Mouse (Mus musculus) right cerebral cortex, postnatal 25 days (tissue): ENCODE results near the gene Tmem102.

Experiments used
- DNase-seq: peaks from one replicate; pipeline ENCODE4 v3.0.0; 2022

Tmem102 gene

DNA sequence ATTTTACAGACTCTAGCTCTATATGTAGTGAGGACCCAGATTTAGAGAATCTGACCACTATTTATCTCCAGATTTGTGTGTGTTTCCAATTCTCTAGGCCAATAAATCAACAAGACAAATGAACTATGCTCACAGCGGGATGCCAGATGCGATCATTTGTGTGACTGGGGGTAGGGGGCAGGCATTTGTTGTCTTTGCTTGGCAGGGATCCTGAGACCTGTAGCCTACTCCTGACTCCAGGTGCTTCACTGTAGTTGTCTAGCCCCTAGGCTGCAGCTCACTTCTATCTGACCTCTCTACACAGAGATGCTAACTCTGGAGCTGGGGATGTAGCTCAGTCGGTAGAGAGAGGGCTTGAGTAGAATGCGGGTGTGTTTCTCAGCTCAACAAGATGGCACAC, 23.6 kb downstream of the Tmem102 start:
- peak; percentile 3 for DNase-seq

DNA sequence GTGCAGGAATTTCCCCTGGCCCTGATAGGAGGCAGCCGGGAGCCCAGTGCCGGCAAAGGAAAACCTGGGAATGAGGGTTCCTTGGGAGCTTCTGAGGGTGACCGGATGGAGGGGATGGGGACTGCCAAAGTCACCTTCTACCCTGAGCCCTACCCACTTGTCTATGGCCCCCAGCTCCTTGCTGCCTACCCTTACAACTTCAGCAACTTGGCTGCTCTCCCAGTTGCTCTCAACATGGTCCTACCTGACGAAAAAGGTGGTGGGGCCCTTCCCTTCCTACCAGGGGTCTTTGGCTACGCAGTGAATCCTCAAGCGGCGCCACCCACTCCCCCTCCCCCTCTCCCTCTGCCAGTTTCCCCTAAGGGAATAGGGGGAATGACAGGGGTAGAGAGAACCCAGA, 26.4 kb downstream of the Tmem102 start:
- DNase-seq, result no peak

DNA sequence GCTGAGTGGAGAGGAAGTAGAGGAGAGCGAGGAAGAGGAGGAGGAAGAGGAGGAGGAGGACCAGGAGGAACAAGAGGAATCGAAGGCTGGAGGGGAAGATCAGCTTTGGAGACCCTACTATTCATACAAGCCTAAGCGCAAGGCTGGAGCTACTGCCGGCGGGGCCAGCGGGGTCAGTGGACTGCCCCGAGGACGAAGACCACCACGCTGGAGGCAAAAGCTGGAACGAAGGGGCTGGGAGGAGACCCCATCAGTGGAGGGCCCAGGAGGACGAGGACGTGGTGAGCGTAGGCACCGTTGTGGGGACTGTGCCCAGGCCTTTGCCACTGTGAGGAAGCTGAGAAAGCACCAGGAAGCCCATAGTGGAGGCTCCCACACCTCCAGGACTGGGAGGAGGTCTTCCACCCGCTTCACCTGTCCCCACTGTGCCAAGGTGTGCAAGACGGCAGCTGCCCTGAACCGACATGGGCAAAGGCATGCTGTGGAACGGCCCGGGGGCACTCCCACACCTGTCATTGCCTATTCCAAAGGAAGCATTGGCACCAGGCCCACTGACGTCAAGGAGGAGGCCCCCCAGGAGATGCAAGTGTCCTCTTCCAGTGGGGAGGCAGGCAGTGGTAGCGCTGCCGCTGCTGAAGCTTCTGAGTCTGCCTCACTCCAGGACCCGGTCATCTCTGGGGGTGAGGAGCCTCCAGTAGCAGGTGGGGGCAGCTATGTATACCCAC, 27.0 kb downstream of the Tmem102 start:
- DNase-seq, result no peak

DNA sequence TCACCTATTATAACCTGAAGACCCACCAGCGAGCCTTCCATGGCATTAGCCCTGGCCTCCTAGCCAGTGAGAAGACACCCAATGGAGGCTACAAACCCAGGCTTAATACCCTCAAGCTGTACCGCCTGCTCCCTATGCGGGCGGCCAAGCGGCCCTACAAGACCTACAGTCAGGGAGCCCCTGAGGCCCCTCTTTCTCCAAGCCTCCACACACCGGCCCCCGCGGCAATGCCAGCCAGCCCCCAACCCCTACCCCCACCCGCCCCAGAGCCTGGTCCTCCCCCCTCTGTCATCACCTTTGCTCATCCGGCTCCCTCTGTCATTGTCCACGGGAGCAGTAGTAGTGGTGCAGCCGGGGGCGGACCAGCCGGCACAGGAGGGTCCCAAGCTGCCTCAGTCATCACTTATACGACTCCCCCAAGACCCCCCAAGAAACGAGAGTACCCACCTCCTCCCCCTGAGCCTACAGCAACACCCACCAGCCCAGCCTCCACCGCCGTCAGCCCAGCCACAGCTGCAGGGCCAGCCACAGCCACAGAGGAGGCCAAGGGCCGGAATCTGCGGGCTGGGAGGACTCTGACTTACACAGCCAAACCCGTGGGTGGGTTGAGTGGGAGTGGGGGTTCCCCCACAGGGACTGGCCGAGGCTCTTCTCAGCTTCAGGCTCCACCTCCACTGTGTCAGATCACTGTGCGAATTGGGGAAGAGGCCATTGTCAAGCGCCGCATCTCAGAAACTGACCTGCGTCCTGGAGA, 27.7 kb downstream of the Tmem102 start:
- no peak for DNase-seq

DNA sequence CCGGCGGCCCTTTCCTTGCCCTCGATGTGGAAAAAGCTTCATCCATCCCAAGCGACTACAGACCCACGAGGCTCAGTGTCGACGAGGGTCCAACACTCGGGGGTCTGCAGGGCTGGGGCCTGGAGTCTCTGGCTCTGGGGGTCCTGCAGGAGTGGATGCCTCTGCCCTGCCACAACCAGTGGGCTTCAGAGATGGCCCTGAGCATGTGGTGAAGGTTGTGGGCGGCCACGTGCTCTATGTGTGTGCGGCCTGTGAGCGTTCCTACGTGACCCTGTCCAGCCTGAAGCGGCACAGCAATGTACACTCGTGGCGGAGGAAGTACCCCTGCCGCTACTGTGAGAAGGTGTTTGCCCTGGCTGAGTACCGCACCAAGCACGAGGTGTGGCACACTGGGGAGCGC, 28.9 kb downstream of the Tmem102 start:
- DNase-seq, result no peak

DNA sequence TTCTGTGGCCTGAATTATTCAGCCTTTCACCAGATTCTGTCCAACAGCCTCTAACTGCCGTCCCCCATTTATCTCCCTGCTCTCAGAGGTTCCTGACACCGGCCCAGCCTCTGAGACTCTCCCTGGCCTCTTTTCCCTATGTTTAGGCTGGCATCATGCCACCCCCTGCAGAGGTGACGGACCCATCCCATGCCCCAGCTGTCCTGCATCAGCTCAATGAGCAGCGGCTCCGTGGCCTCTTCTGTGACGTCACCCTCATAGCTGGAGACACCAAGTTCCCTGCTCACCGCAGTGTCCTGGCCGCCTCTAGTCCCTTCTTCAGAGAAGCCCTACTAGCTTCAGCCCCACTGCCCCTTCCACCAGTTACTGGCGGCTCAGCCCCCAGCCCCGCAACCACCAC, 29.7 kb downstream of the Tmem102 start:
- no peak for DNase-seq

DNA sequence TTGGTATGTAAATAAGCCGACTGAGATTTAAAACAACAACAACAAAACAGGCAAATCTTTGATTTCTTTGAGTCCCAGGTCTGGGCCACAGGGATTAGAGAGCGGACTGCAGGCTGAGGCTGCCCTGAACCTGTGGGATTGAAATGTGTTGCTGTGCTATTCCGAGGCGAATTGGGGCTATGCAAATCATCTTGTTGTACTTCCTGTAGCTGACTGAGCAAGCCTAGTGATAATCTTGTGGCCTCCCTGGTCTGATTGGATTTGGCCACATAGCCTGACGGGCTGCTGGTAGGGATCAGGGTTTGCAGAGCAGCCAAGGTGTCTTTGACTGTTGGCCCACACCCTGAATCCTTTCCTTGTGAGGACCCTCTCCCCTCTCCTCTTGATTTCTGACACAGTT, 30.5 kb downstream of the Tmem102 start:
- DNase-seq, result no peak

DNA sequence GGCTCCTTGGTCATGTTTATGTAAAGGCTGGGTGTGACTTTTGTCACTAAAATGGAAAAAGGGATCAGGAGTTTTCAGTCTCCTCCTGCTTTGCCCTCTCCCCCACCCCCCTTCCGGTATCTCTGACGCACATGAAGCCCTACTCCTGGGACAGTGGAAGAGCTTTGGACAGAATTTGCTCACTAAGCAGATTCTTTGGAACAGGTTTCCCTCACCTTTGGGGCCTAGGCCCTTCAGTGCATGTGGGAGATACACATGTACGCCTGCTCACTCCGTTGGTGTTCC, 37.9 kb downstream of the Tmem102 start:
- DNase-seq, result no peak

DNA sequence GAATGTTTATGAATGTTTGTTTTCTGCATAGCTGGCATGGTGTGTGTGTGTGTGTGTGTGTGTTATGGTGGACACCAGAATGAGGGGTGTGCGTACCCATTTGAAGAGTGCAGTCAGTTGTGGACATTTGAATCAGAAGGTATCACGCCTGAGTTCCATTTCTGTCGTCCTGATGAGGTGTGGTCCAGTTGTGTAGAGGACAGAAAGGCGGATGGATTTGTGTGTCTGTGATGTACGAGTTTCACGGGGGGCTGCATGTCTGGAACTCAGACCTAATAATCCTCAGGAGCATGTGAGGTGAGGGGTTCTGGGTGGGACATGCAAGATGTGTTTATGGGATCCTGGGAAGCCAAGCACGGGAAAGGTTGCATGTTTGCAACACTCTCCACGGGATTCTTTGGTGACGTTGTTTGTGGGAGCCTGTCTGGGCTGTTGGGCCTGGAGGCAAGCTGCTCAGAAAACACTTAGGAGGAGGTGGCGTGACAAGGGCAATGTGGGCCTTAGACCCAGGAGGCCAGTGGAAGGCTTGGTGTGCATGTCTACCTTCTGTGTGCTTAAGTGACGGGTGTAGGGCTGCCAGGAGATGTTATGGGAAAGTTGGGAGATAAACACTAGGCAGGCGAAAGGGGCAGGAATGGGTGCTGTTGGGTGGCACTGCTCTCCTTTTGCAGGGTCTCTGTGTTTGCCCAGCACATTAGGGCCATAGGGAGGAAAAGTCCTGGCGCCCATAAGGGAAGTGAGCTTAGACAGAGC, 38.4 kb downstream of the Tmem102 start:
- DNase-seq, result no peak

DNA sequence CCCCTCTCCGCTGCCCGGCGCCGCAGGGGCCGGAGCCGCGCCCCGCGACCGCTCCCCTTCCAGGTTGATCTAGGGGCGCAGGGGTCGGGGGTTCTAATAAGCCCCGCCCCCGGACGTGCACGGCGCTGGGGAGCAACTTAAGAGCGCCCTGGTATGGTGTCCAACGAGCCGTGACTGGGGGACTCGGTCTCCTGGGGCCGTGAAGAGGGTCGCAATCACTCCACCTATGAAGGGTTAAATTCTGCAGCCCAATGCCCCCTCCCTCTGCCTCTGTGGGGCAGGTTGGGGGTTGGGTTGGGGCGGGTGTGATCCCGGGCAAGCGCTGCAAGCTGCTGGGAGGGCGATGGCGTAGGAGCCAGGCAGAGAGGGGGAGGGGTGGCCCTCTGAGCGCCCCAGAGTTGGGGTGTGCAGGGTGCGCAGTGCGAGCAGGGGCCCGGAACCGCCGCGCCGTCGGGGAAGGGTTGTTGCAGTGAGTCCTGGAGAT, 39.3 kb downstream of the Tmem102 start:
- DNase-seq, result peak; percentile 72

DNA sequence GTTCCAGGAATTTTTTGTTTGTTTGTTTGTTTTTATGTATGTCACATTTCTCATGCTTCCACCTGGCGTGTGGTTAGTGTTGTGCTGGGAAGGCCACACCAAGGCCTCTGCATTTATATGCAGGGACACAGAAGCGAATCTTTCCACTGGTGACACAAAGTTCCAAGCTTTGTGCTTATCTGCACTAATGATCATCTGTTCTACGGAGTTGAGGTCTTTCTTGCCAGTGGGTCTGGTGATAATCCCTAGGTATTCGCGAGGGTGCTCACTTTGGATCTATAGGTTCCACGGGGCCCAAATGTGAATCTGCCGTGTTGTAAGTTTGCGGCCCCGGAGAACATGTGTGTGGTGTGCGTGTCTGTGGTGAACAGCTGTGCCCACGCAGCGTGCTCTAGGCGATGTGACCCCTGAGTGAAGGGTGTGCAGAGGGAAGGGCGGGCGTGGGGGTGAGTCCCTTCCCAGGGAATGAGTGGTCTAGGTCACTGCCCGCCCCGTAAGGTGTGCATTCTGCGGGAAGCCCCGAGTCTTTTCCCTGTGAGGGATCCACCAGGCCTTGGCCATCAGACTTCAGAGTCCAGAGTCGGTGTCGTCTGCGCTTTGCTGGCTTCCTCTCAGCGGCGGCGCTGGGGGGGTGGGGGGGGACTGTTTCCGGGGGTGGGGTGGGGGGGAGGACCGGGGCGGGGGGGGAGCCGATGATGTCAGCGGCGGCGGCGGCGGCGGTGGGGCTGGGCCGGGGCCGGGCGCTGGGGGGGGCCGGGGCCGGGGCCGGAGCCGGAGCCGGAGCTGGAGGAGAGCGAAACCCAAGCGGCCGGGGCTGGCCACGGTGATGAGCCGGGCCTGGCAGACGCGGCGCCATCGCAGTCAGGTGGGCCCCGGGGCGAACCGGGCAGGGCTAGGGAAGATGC, 40.0 kb downstream of the Tmem102 start, which contains the start of gene Zbtb4:
Zbtb4 (plus strand) TSS at position 692 of the 905 bp plus-strand sequence.
- no peak for DNase-seq

DNA sequence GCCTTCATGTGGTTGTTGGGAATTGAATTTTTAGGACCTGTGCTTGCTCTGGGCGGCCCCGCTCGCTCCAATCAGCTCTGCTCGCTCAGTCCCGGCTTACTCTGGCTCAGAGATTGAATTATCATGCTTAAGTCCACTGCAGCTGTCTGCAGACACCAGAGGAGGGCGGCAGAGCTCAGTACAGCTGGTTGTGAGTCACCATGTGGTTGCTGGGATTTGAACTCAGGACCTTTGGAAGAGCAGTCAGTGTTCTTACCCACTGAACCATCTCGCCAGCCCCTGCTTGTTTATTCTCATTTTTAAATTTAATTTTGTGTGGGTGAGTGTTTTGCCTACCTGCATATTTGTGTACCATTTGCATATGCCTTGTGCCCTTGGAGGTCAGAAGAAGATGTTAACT, 41.9 kb downstream of the Tmem102 start:
- DNase-seq, result no peak

DNA sequence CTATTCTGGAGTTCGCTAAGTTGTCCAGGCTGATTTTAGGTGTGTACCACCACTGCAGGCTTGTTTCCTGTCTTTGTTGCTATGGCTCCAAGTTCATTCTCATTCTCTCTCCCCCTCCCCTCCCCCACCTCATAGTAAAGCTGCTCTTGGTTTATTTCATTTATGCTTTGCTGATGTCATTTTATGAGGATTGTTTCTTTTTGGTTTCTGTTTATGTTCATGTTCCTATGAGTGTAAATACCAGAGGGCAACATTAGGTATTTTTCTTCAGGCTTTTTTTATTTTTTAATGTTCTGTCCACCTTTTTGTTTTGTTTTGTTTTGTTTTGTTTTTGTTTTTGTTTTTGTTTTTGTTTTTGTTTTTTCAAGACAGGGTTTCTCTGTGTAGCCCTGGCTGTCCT, 43.6 kb downstream of the Tmem102 start, which contains the start of gene Slc35g3:
Slc35g3 (minus strand) TSS at position 101 of the 400 bp plus-strand sequence.
- DNase-seq, result no peak

DNA sequence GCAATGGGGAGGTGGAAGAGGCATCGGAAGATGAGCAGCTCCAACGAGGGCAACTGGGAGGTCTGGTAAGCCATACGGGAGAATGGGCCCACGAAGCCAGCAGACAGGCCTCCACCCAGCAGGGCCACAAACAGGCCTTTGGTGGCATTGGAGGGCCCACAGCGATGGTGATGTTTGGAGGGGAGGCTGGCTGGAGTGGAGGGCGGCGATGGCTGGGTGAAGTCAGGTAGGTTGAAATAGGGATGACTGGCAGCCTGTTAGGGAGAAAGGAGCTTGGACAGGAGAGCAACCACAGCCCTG, 44.6 kb downstream of the Tmem102 start:
- DNase-seq, result no peak

DNA sequence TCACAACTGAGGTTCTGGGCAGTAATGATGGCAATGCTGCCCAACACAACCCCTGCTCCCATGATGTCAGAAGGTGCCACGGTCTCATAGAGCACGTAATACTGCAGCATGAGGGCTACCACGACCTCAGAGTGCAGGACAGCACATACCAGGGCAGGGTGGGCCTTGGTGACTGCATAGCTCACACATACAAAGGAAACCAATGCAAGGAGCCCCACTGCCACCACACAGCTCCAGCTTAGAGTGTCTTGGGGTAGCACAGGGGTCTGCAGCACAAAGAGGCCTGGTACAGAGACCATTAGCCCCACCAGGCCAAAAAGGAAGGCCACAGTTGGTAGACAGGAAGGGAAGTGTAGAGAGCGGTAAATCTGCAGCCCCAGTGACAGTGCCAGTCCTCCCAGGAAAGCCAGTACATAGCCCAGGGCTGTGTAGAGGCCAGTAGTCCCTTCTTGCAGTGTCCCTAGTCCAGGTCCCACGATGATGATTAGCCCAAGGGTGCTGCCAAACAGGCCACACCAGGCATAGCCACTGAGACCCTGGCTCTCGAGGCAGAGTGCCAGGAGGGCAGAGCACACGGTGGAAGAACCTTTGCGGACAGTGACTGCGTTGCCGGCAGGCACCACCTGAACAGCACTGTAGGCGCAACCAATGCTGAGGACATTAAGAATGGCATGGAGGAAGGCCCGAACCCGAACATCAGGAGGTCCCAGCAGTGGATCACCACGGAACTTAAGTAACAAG, 45.1 kb downstream of the Tmem102 start:
- DNase-seq, result no peak

DNA sequence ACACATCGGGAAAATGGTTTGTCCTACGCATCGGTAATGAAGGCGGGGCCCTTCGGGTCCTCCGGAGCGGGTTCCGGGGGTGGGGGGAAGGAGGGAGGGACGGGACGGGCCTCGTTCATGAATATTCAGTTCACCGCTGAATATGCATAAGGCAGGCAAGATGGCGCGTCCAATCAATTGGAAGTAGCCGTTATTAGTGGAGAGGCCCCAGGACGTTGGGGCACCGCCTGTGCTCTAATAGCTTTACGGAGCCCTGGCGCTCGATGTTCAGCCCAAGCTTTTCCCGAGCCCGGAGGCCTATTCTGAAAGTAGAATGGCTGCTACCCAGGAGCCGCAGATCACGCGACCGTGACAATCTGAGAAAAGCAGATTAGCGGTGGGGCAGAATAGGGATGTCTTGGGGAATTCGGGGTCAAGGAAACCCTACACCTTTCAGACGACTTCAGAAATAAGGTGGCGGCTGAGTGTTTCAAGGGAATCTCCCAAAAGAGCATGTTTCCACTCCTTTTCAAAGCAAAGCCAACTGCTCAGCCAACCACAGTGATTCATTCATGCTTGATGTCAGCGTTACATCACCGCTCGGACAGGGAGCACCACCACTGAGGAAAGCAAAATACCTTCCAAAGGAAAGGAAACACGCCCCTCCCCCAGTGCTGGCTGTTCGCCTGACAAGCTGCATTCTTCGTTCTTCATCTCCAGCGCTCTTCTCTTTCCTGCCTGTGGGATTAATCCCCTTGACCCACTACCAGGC, 46.3 kb downstream of the Tmem102 start:
- peak; percentile 81 for DNase-seq

DNA sequence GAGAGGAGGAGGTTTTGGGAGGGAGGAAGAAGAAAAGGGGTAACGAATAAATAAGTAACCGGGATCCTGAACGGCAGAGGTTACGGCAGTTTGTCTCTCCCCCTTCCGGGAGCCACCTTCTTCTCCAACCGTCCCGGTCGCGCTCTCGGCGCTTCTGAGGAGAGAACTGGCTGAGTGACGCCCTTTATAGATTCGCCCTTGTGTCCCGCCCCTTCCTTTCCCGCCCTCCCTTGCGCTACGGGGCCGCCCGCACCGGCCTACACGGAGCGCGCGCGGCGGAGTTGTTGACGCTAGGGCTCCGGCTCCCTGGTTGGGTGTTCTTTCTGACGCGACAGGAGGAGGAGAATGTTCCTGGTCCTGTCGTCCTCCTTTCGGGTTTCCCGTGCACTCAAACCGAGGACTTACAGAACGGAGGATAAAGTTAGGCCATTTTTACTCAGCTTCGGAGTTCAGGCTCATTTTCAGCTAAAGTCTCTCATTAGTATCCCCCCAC, 46.9 kb downstream of the Tmem102 start, which contains the start of gene Polr2a:
Polr2a (minus strand) TSS at position 160 of the 493 bp plus-strand sequence.
- peak; percentile 97 for DNase-seq

DNA sequence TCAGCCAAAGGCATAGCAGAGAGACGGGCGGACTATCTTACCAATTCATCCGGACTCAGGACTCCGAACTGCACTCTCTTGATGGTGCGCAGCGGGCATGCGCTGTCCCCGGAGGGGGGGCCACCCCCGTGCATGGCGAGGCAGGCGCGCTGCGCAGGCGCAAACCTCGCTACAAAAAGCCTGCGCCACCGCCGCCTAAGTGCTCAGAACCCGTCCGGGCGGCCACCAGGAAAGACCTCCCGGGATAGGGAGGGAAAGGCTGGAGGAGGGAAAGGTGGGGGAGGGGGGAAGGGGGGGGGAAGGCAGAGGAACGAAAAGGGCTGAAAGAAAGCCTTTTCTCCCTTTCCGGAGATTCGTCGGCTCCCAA, 47.4 kb downstream of the Tmem102 start:
- DNase-seq, result peak; percentile 98

DNA sequence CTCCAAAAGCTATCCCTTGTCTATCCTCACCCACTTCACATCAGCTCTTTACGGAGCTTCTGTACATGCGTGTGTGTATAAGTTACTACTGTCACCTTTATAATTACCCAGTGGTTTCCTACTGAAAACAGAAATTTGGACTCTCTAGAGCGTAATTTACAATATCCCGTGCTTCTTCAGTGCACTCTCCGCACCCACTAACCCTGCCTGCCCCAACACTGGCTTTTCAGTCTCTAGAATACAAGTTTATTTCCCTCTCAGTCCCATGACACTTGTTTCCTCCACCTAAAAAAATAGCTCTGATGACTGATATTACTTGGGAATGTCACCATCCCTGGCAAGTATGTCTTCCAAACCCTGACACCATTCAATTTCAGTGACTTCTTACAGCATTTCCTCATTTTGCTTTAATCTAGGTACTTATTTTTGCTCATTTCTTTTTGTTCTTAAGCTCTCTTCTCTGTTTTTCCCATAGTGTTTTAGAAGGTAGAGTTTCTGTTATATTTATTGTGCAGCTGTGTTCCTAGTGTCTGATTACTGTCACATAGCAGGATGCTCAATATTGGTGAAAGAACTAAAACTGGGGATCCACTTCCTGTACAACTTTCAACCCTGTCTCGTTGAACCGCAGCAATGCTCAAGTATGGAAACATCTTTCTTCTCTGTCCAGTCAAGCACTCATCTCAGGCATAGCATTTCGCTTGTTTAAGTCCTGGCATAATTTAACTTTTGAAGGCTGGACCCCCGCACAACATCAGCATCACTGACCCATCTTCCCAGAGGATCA, 47.9 kb downstream of the Tmem102 start:
- DNase-seq, result no peak

DNA sequence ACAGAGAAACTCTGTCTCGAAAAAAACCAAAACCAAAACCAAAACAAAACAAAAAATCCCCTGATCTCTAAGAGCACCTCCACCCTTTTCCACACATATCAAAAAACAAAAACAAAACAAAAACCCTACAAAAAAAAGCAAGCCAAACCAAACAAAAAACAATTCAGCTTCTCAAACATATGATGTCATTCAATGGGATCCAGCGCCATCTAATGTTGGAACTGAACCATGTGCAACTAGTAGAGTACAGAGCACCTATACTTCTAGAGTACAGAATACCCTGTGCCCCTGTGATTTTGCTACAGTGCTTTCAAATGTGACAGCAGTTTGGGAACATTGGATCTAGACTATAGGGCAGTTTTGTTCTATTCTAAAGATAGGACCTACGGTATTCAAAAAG, 50.7 kb downstream of the Tmem102 start:
- no peak for DNase-seq
